Mouse (Mus musculus) brain, embryonic 14.5 days (tissue): ENCODE data around the gene Ltbp1.

Experiments
- CTCF ChIP-seq: fragments of 200-500 bp; IDR thresholded peaks from 2 replicates; pipeline ENCODE4 v1.5.1; 2012; ENCODE audit warnings: inconsistent platforms, mild to moderate bottlenecking, moderate library complexity, borderline replicate concordance; ENCODE audit not compliant: insufficient read depth, insufficient read length; ENCODE audit errors: extremely low read depth
- POLR2A ChIP-seq: fragments of 200-500 bp; IDR thresholded peaks from 2 replicates; pipeline ENCODE4 v1.6.1; 2012; ENCODE audit warnings: mild to moderate bottlenecking, inconsistent platforms, borderline replicate concordance; ENCODE audit not compliant: poor library complexity, insufficient read depth, insufficient read length, severe bottlenecking; ENCODE audit errors: extremely low read depth

GRCm38 (mm10) chr17:75330366-75330765 is 325.0 kb downstream of the Ltbp1 start:
- TF ChIP-seq CTCF (no peak), POLR2A (no peak)
